Mouse (Mus musculus) intestine, embryonic 14.5 days (tissue): ENCODE results near the gene Zfyve16. TPM values are rescaled to one million over a fixed set of nuclear protein-coding genes. Genes with fewer than 3 reads are reported as not detected.
A peak's percentile ranks its signal among the peaks of the same experiment; 100 is the strongest.

Experiments
- ATAC-seq: fragments of 200-750 bp; cut with Nextera tagmentation; replicated peaks from 2 replicates; pipeline ENCODE4 v1.8.0; 2017; ENCODE audit warnings: low read depth, moderate number of reproducible peaks, moderate TSS enrichment, moderate library complexity; ENCODE audit not compliant: low FRiP score, low TSS enrichment
- DNase-seq: peaks from one replicate; pipeline ENCODE4 v3.0.0-alpha.2; 2018; ENCODE audit warnings: low spot score
- H3K27ac ChIP-seq: fragments of 300-500 bp; sonication (generic); 2 replicates; pipeline ENCODE4 v1.5.1; 2014; ENCODE audit warnings: low read depth, mild to moderate bottlenecking, control low read depth
- H3K27me3 ChIP-seq: fragments of 300-500 bp; sonication (generic); replicated peaks from 2 replicates; pipeline ENCODE4 v1.6.1; 2014; ENCODE audit warnings: low read length, control low read depth; ENCODE audit not compliant: control insufficient read depth, insufficient read depth
- H3K36me3 ChIP-seq: fragments of 300-500 bp; sonication (generic); 2 replicates; pipeline ENCODE4 v1.6.1; 2014; ENCODE audit warnings: low read length, control low read depth; ENCODE audit not compliant: control insufficient read depth, insufficient read depth
- H3K4me1 ChIP-seq: fragments of 300-500 bp; sonication (generic); replicated peaks from 2 replicates; pipeline ENCODE4 v1.6.1; 2014; ENCODE audit warnings: low read length, control low read depth, mixed read lengths; ENCODE audit not compliant: control insufficient read depth, insufficient read depth
- H3K4me2 ChIP-seq: fragments of 300-500 bp; sonication (generic); 2 replicates; pipeline ENCODE4 v1.6.1; 2014; ENCODE audit warnings: low read length
- H3K4me3 ChIP-seq: fragments of 300-500 bp; sonication (generic); 2 replicates; pipeline ENCODE4 v1.5.1; 2014; ENCODE audit warnings: low read depth, low read length, control low read depth, mixed read lengths
- H3K9ac ChIP-seq: fragments of 300-500 bp; sonication (generic); 2 replicates; pipeline ENCODE4 v1.6.1; 2014; ENCODE audit warnings: mild to moderate bottlenecking, low read length
- H3K9me3 ChIP-seq: fragments of 300-500 bp; sonication (generic); 2 replicates; pipeline ENCODE4 v1.6.1; 2016; ENCODE audit warnings: low read length, control low read depth; ENCODE audit not compliant: control insufficient read depth
- WGBS: fragments of 180-500 bp; shearing (Covaris S2); extraction: QIAGEN DNeasy Blood & Tissue Kit; methylation state at CpG from one replicate; pipeline ENCODE4 v1.1.7; 2014; 5-methylcytosine and 5-hydroxymethylcytosine counted together
- polyA plus RNA-seq: library from polyadenylated mRNA; unstranded; fragments of >200 nt; fragmentation: Nextera tagmentation; extraction: Ambion mirVana; gene quantifications from 2 replicates; pipeline ENCODE4 v1.2.1, GENCODE M21; 2014

The Zfyve16 gene
- polyA plus RNA-seq, 1 experiment from 2014 or later, result 12.7 TPM

GRCm38 (mm10) chr13:92490817-92491216 is 39.9 kb downstream of the Zfyve16 start:
- Histone ChIP-seq H3K27ac (no peak overlapping the region), H3K9me3 (no peaks in the 10 kb centered on the region), H3K27me3 (no peaks in the 10 kb centered on the region), H3K4me1 (no peaks in the 10 kb centered on the region), H3K9ac (no peak overlapping the region), H3K4me2 (no peak overlapping the region), H3K36me3 (peaks cover 48% of the 10 kb centered on the region), H3K4me3 (no peak overlapping the region)
- no peak for ATAC-seq
- 80% methylated on average over 4 of the region's 4 CpGs for WGBS
- DNase-seq, result no peak

- DNase-seq, result peak; percentile 89
- Histone ChIP-seq H3K27ac (peak within 1 kb of the TSS; percentile 69; the same call in 1 of the 2 replicates), H3K27me3 (no peaks in the 10 kb centered on the region), H3K4me1 (no peaks in the 10 kb centered on the region), H3K4me2 (peak within 1 kb of the TSS; percentile 79), H3K9me3 (no peaks in the 10 kb centered on the region), H3K9ac (peak within 1 kb of the TSS; percentile 38), H3K4me3 (peak within 1 kb of the TSS; percentile 45), H3K36me3 (peaks cover 9% of the 10 kb centered on the region)
- WGBS, result 7% methylated on average over 19 of the region's 19 CpGs
- peak; percentile 98 for ATAC-seq
Measured at GRCm38 (mm10) chr13:92483852-92484463, 46.7 kb downstream of the Zfyve16 start, which contains the start of gene Fam151b. TSS of gene Fam151b (minus strand) at chr13:92484015.

GRCm38 (mm10) chr13:92483348-92483747 is 47.3 kb downstream of the Zfyve16 start:
- ATAC-seq, result peak; percentile 54

GRCm38 (mm10) chr13:92470151-92470550 is 60.5 kb downstream of the Zfyve16 start:
- Histone ChIP-seq H3K27ac (no peak overlapping the region), H3K36me3 (peaks cover 5% of the 10 kb centered on the region; the same call in 1 of the 2 replicates), H3K27me3 (no peaks in the 10 kb centered on the region), H3K4me1 (no peaks in the 10 kb centered on the region), H3K9me3 (no peaks in the 10 kb centered on the region), H3K4me3 (no peak overlapping the region), H3K9ac (no peak overlapping the region), H3K4me2 (no peak overlapping the region)
- ATAC-seq, result no peak
- no peak for DNase-seq
- 63% methylated on average over 2 of the region's 2 CpGs for WGBS

More at GRCm38 (mm10) chr13:92483348-92483747, 47.3 kb downstream of the Zfyve16 start:
- WGBS, result 13% methylated on average over 3 of the region's 3 CpGs
- peaks cover 9% of the 10 kb centered on the region for H3K36me3 ChIP-seq
- H3K4me3 ChIP-seq, result peak overlapping the region; percentile 45
- no peaks in the 10 kb centered on the region for H3K9me3 ChIP-seq
- H3K4me1 ChIP-seq, result no peaks in the 10 kb centered on the region
- H3K9ac ChIP-seq, result peak overlapping the region; percentile 38; the same call in 1 of the 2 replicates
- DNase-seq, result peak; percentile 61
- peak overlapping the region; percentile 79 for H3K4me2 ChIP-seq
- no peaks in the 10 kb centered on the region for H3K27me3 ChIP-seq
- H3K27ac ChIP-seq, result 0 out of 2 replicates have a peak overlapping the region, but pooled peaks have one; percentile 69

GRCm38 (mm10) chr13:92469381-92469780 is 61.3 kb downstream of the Zfyve16 start:
- Histone ChIP-seq H3K9ac (no peak overlapping the region), H3K27me3 (no peaks in the 10 kb centered on the region), H3K27ac (no peak overlapping the region), H3K4me1 (no peaks in the 10 kb centered on the region), H3K4me2 (no peak overlapping the region), H3K4me3 (no peak overlapping the region), H3K36me3 (peaks cover 5% of the 10 kb centered on the region; the same call in 1 of the 2 replicates), H3K9me3 (no peaks in the 10 kb centered on the region)
- DNase-seq (no peak), ATAC-seq (no peak)
- WGBS, result 45% methylated on average over 2 of the region's 2 CpGs

- no peak overlapping the region for H3K4me3 ChIP-seq
- peaks cover 5% of the 10 kb centered on the region; the same call in 1 of the 2 replicates for H3K36me3 ChIP-seq
- H3K4me2 ChIP-seq, result no peak overlapping the region
- H3K9me3 ChIP-seq, result no peaks in the 10 kb centered on the region
- no peaks in the 10 kb centered on the region for H3K4me1 ChIP-seq
- H3K27me3 ChIP-seq, result no peaks in the 10 kb centered on the region
- WGBS, result 70% methylated on average over 9 of the region's 9 CpGs
- no peak overlapping the region for H3K27ac ChIP-seq
- no peak overlapping the region for H3K9ac ChIP-seq
- DNase-seq (no peak), ATAC-seq (no peak)
Measured at GRCm38 (mm10) chr13:92467891-92468290, 62.8 kb downstream of the Zfyve16 start.

- Histone ChIP-seq H3K4me3 (no peak overlapping the region), H3K36me3 (peaks cover 5% of the 10 kb centered on the region; the same call in 1 of the 2 replicates), H3K27ac (no peak overlapping the region), H3K27me3 (no peaks in the 10 kb centered on the region), H3K4me1 (no peaks in the 10 kb centered on the region), H3K9me3 (no peaks in the 10 kb centered on the region), H3K9ac (no peak overlapping the region), H3K4me2 (no peak overlapping the region)
- WGBS, result 77% methylated on average over 3 of the region's 3 CpGs
- no peak for DNase-seq
- no peak for ATAC-seq
Measured at GRCm38 (mm10) chr13:92464698-92465097, 66.0 kb downstream of the Zfyve16 start.

- WGBS, result 87% methylated on average over 7 of the region's 7 CpGs
- Histone ChIP-seq H3K4me3 (no peak overlapping the region), H3K27ac (no peak overlapping the region), H3K27me3 (no peaks in the 10 kb centered on the region), H3K9ac (no peak overlapping the region), H3K4me2 (no peak overlapping the region), H3K4me1 (no peaks in the 10 kb centered on the region), H3K9me3 (no peaks in the 10 kb centered on the region), H3K36me3 (no peaks in the 10 kb centered on the region)
- DNase-seq (no peak), ATAC-seq (no peak)
Measured at GRCm38 (mm10) chr13:92446872-92447271, 83.8 kb downstream of the Zfyve16 start.

GRCm38 (mm10) chr13:92440286-92440685 is 90.4 kb downstream of the Zfyve16 start:
- H3K4me2 ChIP-seq, result no peak overlapping the region
- WGBS, result 73% methylated on average over 13 of the region's 13 CpGs
- H3K27me3 ChIP-seq, result no peaks in the 10 kb centered on the region
- H3K36me3 ChIP-seq, result no peaks in the 10 kb centered on the region
- no peaks in the 10 kb centered on the region for H3K9me3 ChIP-seq
- no peak for DNase-seq
- no peak overlapping the region for H3K9ac ChIP-seq
- no peak overlapping the region for H3K4me3 ChIP-seq
- no peaks in the 10 kb centered on the region for H3K4me1 ChIP-seq
- no peak overlapping the region for H3K27ac ChIP-seq
- no peak for ATAC-seq
